8 mouse cellular contexts compared by ENCODE assay signal in the genomic region with DNA sequence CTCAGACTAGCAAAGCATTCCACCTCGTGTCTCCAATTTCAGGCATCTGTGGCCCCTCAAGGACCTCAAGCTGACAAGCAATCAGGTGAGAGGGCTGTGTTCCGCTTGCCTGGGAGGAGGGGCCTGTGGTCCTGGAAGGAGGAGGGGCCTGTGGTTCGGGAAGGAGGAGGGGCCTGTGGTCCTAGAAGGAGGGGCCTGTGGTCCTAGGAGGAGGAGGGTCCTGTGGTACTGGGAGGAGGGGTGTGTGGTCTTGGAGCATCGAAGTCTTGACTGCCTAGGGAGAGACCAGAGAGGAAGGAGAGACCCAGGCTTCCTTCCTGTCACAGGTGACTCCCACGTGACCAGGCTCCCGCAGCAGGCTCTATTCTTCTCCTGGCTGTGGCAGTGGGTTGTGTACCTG. TPM values are rescaled to one million over a fixed set of nuclear protein-coding genes. Genes with fewer than 3 reads are reported as not detected.
DNase-seq lines count a peak whose midpoint lies in the region; ATAC-seq and TF ChIP-seq lines count a peak whose summit lies in the region.

No protein-coding gene starts in this region.

- H3K9ac ChIP-seq in hindbrain, embryonic 13.5 days: no peak overlapping the region; the same call in 1 of the 2 replicates
- H3K9ac ChIP-seq in midbrain, embryonic 12.5 days (replicated peaks): no peak overlapping the region

- no peak for TF ChIP-seq CTCF in cerebellum, adult 2 months (IDR thresholded peaks at IDR 0.05; ENCODE audit: borderline replicate concordance, insufficient read depth, low read depth, low read length)

- peak overlapping the region; percentile 21 for H3K4me2 ChIP-seq in hindbrain, embryonic 13.5 days
- peak overlapping the region; percentile 25 for H3K4me2 ChIP-seq in midbrain, embryonic 12.5 days (replicated peaks)

- no peak overlapping the region for H3K27ac ChIP-seq in hindbrain, embryonic 13.5 days
- H3K27ac ChIP-seq in midbrain, embryonic 12.5 days (replicated peaks): no peak overlapping the region
- no peak overlapping the region for H3K27ac ChIP-seq in cerebellum, adult 2 months (ENCODE audit: insufficient read depth, low read length)

- 13% methylated on average over 6 of the region's 6 CpGs for WGBS in hindbrain, embryonic 13.5 days
- 10% methylated on average over 6 of the region's 6 CpGs for WGBS in midbrain, embryonic 12.5 days
- whole genome bisulfite sequencing in cerebellum, adult 2 months: 30% methylated on average over 6 of the region's 6 CpGs

- H3K4me1 ChIP-seq in hindbrain, embryonic 13.5 days (replicated peaks): peaks cover 11% of the 10 kb centered on the region; the same call in 1 of the 2 replicates
- no peaks in the 10 kb centered on the region for H3K4me1 ChIP-seq in midbrain, embryonic 12.5 days
- H3K4me1 ChIP-seq in cerebellum, adult 2 months (ENCODE audit: control insufficient read depth, insufficient read depth, low read length): no peaks in the 10 kb centered on the region; the same call in 1 of the 2 replicates

- peaks cover 11% of the 10 kb centered on the region; the same call in 1 of the 2 replicates for H3K27me3 ChIP-seq in hindbrain, embryonic 13.5 days
- H3K27me3 ChIP-seq in midbrain, embryonic 12.5 days: peaks cover 13% of the 10 kb centered on the region
- no peaks in the 10 kb centered on the region for H3K27me3 ChIP-seq in cerebellum, adult 2 months (ENCODE audit: control insufficient read depth, insufficient read depth, low read length)

- no peak for TF ChIP-seq POLR2A in cerebellum, adult 2 months (IDR thresholded peaks at IDR 0.05; ENCODE audit: borderline replicate concordance, insufficient read depth, low read length)

- 0 out of 2 replicates have a peak, but pooled peaks have one; percentile 4 for ATAC-seq in hindbrain, embryonic 13.5 days (ENCODE audit: low FRiP score)
- ATAC-seq in midbrain, embryonic 12.5 days (ENCODE audit: low FRiP score, low read depth): peak; percentile 35; the same call in 1 of the 2 replicates

- no peaks in the 10 kb centered on the region for H3K9me3 ChIP-seq in hindbrain, embryonic 13.5 days
- no peaks in the 10 kb centered on the region for H3K9me3 ChIP-seq in midbrain, embryonic 12.5 days

- peak; percentile 90 for DNase-seq in heart, adult 11 months
- no peak for DNase-seq in heart, adult 8-10 months (ENCODE audit: low spot score)
- DNase-seq in T-cell, adult 2 months (ENCODE audit: low spot score): peak; percentile 86
- no peak for DNase-seq in right cerebral cortex, postnatal 25 days
- no peak for DNase-seq in urinary bladder, postnatal 4 days (ENCODE audit: low spot score in 2 of 2)
- no peak for DNase-seq in cerebellum, adult 2 months

- no peaks in the 10 kb centered on the region for H3K36me3 ChIP-seq in hindbrain, embryonic 13.5 days
- H3K36me3 ChIP-seq in midbrain, embryonic 12.5 days: no peaks in the 10 kb centered on the region

- H3K4me3 ChIP-seq in hindbrain, embryonic 13.5 days: no peak overlapping the region
- no peak overlapping the region for H3K4me3 ChIP-seq in midbrain, embryonic 12.5 days
- H3K4me3 ChIP-seq in cerebellum, adult 2 months (replicated peaks; ENCODE audit: insufficient read depth, low read depth, low read length): no peak overlapping the region

RNA-seq across cellular contexts. Expression of a gene that starts 16.7 kb away (rescaled TPM):
- 1 to 10 TPM; 1.1 to 2.0 (median 1.6) TPM for total RNA-seq in heart, adult 8-10 months (2022)
- 1.2 and 1.4 TPM in 2 replicates for polyA plus RNA-seq in hindbrain, embryonic 13.5 days (2015; fragmentation: Nextera tagmentation; extraction: Ambion mirVana)
- polyA plus RNA-seq in midbrain, embryonic 12.5 days (2016; fragmentation: Nextera tagmentation; extraction: Ambion mirVana): 0.17 and 0.24 TPM in 2 replicates
- 3.7 and 4.4 TPM in 2 replicates for polyA plus RNA-seq in cerebellum, adult 2 months (2012; rRNA removed)

RNA-seq across cellular contexts. Expression of a gene that starts 16.9 kb away (rescaled TPM):
- total RNA-seq in heart, adult 8-10 months (2022): 10 to 100 TPM; 11.5 to 19.1 (median 14.7) TPM
- 0.90 and 1.5 TPM in 2 replicates for polyA plus RNA-seq in hindbrain, embryonic 13.5 days (2015; fragmentation: Nextera tagmentation; extraction: Ambion mirVana)
- polyA plus RNA-seq in midbrain, embryonic 12.5 days (2016; fragmentation: Nextera tagmentation; extraction: Ambion mirVana): 0.88 and 1.3 TPM in 2 replicates
- polyA plus RNA-seq in cerebellum, adult 2 months (2012; rRNA removed): 15.1 and 15.8 TPM in 2 replicates

RNA-seq across cellular contexts. Expression of a gene that starts 20.1 kb away (rescaled TPM):
- not detected for total RNA-seq in heart, adult 8-10 months (2022)
- not detected in 2 replicates for polyA plus RNA-seq in hindbrain, embryonic 13.5 days (2015; fragmentation: Nextera tagmentation; extraction: Ambion mirVana)
- polyA plus RNA-seq in midbrain, embryonic 12.5 days (2016; fragmentation: Nextera tagmentation; extraction: Ambion mirVana): not detected in 2 replicates
- not detected in 2 replicates for polyA plus RNA-seq in cerebellum, adult 2 months (2012; rRNA removed)

RNA-seq across cellular contexts. Expression of a gene that starts 38.8 kb away (rescaled TPM):
- not detected for total RNA-seq in heart, adult 8-10 months (2022)
- 0.18 and 0.19 TPM in 2 replicates for polyA plus RNA-seq in hindbrain, embryonic 13.5 days (2015; fragmentation: Nextera tagmentation; extraction: Ambion mirVana)
- polyA plus RNA-seq in midbrain, embryonic 12.5 days (2016; fragmentation: Nextera tagmentation; extraction: Ambion mirVana): 0.21 TPM in 1 of 2 replicates, not detected in the other
- polyA plus RNA-seq in cerebellum, adult 2 months (2012; rRNA removed): 0.71 and 0.72 TPM in 2 replicates

RNA-seq across cellular contexts. Expression of a gene that starts 49.4 kb away (rescaled TPM):
- total RNA-seq in heart, adult 8-10 months (2022): not detected
- polyA plus RNA-seq in hindbrain, embryonic 13.5 days (2015; fragmentation: Nextera tagmentation; extraction: Ambion mirVana): 0.18 and 0.19 TPM in 2 replicates
- polyA plus RNA-seq in midbrain, embryonic 12.5 days (2016; fragmentation: Nextera tagmentation; extraction: Ambion mirVana): not detected in 2 replicates
- 7.2 and 7.5 TPM in 2 replicates for polyA plus RNA-seq in cerebellum, adult 2 months (2012; rRNA removed)

Comparison
In these comparisons a context has a peak if more than half of its experiments do, and no peak if none do; other contexts are left out.
1. DNase-seq: peak in heart, adult 11 months (single experiment) and T-cell, adult 2 months (single experiment); none in heart, adult 8-10 months (single experiment), right cerebral cortex, postnatal 25 days (single experiment), urinary bladder, postnatal 4 days (0 of 2) and cerebellum, adult 2 months (0 of 2).